Mouse (Mus musculus): Measurements from ENCODE around the gene Banp. TPM values are rescaled to one million over a fixed set of nuclear protein-coding genes. Genes with fewer than 3 reads are reported as not detected.

Banp gene
- polyA plus RNA-seq, 1 experiment from 2014 or later = 25.4 TPM

DNA sequence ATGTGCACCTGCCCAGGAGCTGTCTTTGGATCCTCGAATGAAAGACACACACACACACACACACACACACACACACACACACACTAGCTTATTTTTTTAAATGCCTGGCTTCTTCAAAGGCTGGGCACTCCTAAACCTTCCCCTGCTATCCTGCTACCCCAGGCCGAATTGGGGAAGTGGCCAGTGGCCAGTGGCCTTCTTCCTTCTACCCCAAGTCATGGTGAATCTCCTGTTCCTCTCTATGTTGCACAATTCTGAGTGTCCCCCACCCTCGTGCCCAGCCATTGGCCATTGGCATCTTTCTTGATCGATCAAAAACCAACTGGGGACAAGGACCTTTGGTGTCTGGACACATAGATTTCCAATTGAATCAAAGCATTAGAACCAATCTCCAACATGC, 19.5 kb upstream of the Banp start:
- Histone ChIP-seq H3K4me1 (0 out of 2 replicates have a peak, but pooled peaks cover 3% of the 10 kb centered on the region), H3K4me2 (no peak overlapping the region), H3K4me3 (no peak overlapping the region), H3K9ac (no peak overlapping the region), H3K9me3 (replicated peaks) (no peaks in the 10 kb centered on the region), H3K36me3 (no peaks in the 10 kb centered on the region), H3K27ac (no peak overlapping the region), H3K27me3 (replicated peaks) (no peaks in the 10 kb centered on the region)
- ATAC-seq = no peak
- 56% methylated on average over 4 of the region's 4 CpGs for WGBS (ENCODE audit: insufficient replicate concordance)

DNA sequence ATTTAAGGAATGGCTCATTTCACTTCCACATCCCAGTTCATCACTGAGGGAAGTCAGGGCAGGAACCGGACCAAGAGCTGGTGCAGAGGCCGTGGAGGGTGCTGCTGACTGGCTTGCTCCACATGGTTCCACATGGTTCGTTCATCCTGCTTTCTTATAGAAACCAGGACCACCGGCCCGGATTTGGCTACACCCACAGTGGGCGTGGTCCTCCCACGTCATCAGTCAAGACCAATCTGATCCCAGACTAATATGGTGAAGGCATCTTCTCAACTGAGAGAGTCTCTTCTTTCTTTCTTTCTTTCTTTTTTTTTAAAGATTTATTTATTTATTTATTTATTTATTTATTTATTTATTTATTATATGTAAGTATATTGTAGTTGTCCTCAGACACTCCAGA, 18.0 kb upstream of the Banp start:
- Histone ChIP-seq H3K9ac (no peak overlapping the region), H3K27ac (no peak overlapping the region), H3K27me3 (replicated peaks) (peaks cover 4% of the 10 kb centered on the region; the same call in 1 of the 2 replicates), H3K4me1 (0 out of 2 replicates have a peak, but pooled peaks cover 3% of the 10 kb centered on the region), H3K4me3 (no peak overlapping the region), H3K36me3 (no peaks in the 10 kb centered on the region), H3K9me3 (replicated peaks) (no peaks in the 10 kb centered on the region), H3K4me2 (no peak overlapping the region)
- no peak for ATAC-seq
- 68% methylated on average over 7 of the region's 7 CpGs for WGBS (ENCODE audit: insufficient replicate concordance)

DNA sequence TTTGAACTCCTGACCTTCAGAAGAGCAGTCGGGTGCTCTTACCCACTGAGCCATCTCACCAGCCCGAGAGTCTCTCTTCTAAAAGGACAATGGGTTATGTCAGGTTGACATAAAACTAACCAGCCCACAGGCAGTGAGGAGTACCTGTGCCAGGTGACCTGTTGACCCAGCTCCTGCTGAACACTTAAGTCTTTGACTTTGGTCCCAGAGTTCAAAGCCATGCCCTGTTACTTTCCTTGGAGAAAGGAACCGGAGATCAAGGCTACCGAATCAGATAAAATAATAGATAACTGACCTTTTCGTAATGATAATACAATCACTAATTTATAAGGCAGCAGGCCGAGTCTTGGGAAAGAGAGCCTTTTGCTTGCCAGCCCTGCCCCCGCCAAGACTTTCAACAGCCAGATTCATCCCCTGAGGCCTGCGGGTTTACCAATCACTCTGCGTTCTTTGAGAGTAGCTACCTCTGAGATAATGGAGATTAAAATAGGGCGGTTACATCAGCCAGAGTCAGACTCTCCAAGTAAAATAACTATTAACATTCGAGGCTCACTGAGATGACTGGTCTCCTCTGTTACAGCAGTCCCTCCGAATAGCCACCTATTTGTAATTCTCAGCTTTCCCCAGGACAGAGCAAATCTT, 17.4 kb upstream of the Banp start:
- 68% methylated on average over 12 of the region's 12 CpGs for WGBS (ENCODE audit: insufficient replicate concordance)
- Histone ChIP-seq H3K4me2 (no peak overlapping the region), H3K27ac (no peak overlapping the region), H3K27me3 (replicated peaks) (peaks cover 7% of the 10 kb centered on the region; the same call in 1 of the 2 replicates), H3K4me3 (no peak overlapping the region), H3K4me1 (0 out of 2 replicates have a peak, but pooled peaks cover 3% of the 10 kb centered on the region), H3K36me3 (no peaks in the 10 kb centered on the region), H3K9me3 (replicated peaks) (no peaks in the 10 kb centered on the region), H3K9ac (no peak overlapping the region)
- no peak for ATAC-seq

DNA sequence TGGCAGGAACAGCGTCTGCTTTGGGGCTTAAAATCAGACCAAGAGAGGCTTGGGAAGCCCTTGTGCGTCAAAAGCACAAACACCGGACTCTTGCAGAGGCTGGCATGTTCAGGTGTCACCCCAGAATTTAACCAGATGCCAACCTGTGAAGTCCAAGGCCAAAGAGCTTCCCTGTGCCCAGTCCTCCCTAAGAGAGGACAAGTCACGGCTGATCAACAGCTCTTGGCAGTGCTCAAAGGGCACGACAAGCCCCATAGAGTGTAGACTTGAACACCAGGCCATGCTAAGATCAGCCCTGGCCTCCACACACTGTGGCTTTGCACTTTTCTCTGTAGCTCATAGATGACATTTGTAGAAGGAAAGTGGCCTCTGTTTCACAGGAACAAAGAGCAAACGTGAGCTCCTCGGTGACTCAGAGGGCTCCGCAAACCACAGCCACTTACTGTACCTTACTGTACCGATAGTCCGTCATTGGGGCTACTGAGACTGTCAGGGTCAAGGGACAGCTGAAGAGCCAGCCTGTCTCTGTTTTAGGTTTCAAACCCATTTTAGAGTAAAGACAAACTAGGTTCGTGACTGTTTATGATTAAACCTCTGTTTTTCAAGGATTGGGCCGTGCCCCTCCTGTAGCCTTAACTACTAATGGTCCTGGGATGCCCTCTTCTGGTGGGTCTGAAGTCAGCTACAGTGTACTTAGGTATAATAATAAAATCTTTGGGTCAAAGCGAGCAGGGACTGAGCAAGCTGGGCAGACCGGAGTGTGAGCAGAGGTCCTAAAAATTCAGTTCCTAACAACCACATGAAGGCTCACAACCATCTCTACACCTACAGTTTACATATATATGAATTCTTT, 16.7 kb upstream of the Banp start:
- H3K4me2 ChIP-seq = no peak overlapping the region
- ATAC-seq = no peak
- WGBS (ENCODE audit: insufficient replicate concordance) = 70% methylated on average over 14 of the region's 14 CpGs
- H3K9ac ChIP-seq = no peak overlapping the region
- H3K4me3 ChIP-seq = no peak overlapping the region
- peaks cover 7% of the 10 kb centered on the region; the same call in 1 of the 2 replicates for H3K27me3 ChIP-seq (replicated peaks)
- 0 out of 2 replicates have a peak, but pooled peaks cover 3% of the 10 kb centered on the region for H3K4me1 ChIP-seq
- H3K27ac ChIP-seq = no peak overlapping the region
- H3K9me3 ChIP-seq (replicated peaks) = no peaks in the 10 kb centered on the region
- no peaks in the 10 kb centered on the region for H3K36me3 ChIP-seq

DNA sequence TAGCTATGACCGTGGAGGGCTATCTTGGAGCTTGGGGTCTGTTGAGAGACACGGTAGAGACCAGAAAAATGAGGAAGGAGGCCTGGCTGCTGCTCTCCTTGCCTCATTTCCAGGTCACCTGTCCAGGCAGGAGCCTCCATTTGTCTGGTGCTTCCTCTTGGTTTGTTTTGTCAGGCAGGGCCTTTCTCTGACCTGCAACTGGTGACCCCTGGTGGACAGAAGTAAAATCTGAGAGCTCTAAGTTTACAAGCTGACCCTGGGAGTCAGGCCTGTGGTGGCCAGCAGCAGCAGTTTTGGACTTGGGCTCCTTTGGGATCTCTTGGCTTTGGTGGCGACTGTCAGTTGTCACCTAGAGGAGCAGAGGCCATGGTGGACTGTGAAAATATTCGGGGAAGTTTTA, 15.0 kb upstream of the Banp start:
- Histone ChIP-seq H3K27me3 (replicated peaks) (peaks cover 10% of the 10 kb centered on the region; the same call in 1 of the 2 replicates), H3K27ac (no peak overlapping the region), H3K4me3 (no peak overlapping the region), H3K36me3 (no peaks in the 10 kb centered on the region), H3K9me3 (replicated peaks) (no peaks in the 10 kb centered on the region), H3K4me2 (no peak overlapping the region), H3K4me1 (0 out of 2 replicates have a peak, but pooled peaks cover 3% of the 10 kb centered on the region), H3K9ac (no peak overlapping the region)
- ATAC-seq = no peak
- 29% methylated on average over 4 of the region's 4 CpGs for WGBS (ENCODE audit: insufficient replicate concordance)

DNA sequence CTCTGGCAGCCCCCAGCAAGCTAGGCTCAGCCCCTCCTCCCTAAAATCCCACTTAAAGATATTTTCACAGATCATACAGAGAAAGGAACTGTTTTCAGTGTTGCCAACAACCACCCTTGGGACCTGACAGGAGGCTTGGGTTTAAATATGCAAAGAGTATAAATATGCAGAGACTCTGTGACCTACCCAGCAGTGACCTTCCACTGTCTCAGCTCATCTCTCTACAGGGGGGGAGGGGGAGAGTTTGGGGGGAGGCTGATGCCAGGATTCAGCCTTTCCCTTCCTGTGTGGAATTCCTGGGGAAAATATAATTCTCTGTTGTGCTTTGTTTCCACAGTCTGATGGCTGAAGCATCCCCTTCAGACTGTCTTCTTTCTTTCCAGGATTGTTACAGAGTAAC, 14.6 kb upstream of the Banp start:
- H3K27ac ChIP-seq = no peak overlapping the region

DNA sequence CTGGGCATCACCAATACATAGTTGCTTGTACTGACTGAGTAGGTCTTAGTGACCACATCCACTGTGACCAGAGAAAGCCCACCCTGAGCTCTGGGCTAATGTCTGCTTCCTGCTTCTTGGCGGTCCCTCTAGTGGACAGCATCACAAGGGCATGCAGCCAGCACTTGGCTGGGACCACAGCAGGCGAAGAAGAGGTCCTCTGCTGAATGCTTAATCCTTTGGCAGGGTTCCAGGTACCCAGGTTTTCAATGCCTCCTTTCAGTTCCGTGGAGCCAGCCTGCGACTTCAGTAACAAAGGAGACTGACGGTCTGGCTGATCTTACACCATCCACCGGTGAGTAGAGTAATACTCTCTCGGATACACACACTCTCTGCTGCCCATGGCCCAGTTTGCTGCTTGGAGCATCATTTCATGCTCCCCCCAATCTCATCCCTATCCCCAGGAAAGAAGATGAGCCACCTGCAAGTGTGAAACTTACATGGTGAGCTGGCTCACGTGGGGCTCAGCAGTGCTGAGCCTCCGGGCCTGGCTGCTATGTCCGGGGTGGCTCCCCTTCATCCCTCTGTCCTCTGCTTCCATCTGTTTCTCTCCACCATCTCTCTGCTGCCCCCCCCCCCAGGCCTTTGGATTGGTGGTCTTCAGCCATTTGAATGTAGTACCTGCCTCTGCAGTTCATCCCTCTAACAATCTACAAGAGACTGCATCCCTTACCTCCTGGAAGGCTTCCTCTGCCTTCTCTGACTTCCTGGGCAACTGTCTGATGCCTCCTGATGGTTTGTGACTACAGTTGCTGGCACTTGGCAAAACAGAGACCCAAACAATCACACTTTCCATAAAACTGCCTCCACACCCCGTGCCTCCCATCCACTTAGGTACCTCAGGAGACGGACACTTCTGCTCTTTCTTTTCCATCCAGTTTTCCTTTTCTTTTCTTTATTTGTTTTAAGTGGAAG, 13.9 kb upstream of the Banp start:
- no peak for ATAC-seq
- H3K9me3 ChIP-seq (replicated peaks) = no peaks in the 10 kb centered on the region
- H3K4me1 ChIP-seq = 0 out of 2 replicates have a peak, but pooled peaks cover 3% of the 10 kb centered on the region
- H3K27me3 ChIP-seq (replicated peaks) = peaks cover 16% of the 10 kb centered on the region; the same call in 1 of the 2 replicates
- H3K27ac ChIP-seq = no peak overlapping the region
- H3K36me3 ChIP-seq = no peaks in the 10 kb centered on the region
- no peak overlapping the region for H3K9ac ChIP-seq
- no peak overlapping the region for H3K4me2 ChIP-seq
- no peak overlapping the region for H3K4me3 ChIP-seq
- WGBS (ENCODE audit: insufficient replicate concordance) = 47% methylated on average over 12 of the region's 12 CpGs

More for the DNA sequence above, 14.6 kb upstream of the Banp start:
- H3K4me3 ChIP-seq = no peak overlapping the region
- H3K4me1 ChIP-seq = 0 out of 2 replicates have a peak, but pooled peaks cover 3% of the 10 kb centered on the region
- H3K9ac ChIP-seq = no peak overlapping the region
- no peak for ATAC-seq
- peaks cover 12% of the 10 kb centered on the region; the same call in 1 of the 2 replicates for H3K27me3 ChIP-seq (replicated peaks)
- no peak overlapping the region for H3K4me2 ChIP-seq
- H3K9me3 ChIP-seq (replicated peaks) = no peaks in the 10 kb centered on the region
- H3K36me3 ChIP-seq = no peaks in the 10 kb centered on the region

DNA sequence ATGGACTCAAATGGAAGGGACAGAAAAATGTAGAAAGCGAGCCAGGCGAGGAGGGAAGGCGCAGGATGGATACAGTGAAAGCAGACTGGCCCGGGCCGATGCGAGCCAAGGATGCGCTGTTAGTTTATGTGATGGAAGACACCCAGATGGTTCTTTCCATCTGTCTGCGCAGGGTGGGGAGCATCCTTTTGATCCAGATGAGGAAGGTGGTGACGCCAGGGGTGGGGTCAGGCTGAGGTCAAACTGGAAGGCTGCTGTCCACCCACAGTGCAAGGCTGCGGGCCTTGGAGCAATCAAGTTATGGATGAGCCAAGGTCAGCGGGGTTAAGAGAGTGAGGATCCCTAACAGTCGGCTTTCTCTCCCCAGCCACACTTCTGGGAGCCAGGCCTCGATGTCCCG, 13.2 kb upstream of the Banp start:
- H3K9ac ChIP-seq = no peak overlapping the region
- no peak overlapping the region for H3K27ac ChIP-seq
- no peak overlapping the region for H3K4me3 ChIP-seq
- peaks cover 24% of the 10 kb centered on the region; the same call in 1 of the 2 replicates for H3K27me3 ChIP-seq (replicated peaks)
- ATAC-seq = no peak
- H3K4me2 ChIP-seq = no peak overlapping the region
- 67% methylated on average over 14 of the region's 14 CpGs for WGBS (ENCODE audit: insufficient replicate concordance)
- no peaks in the 10 kb centered on the region for H3K9me3 ChIP-seq (replicated peaks)
- H3K4me1 ChIP-seq = 0 out of 2 replicates have a peak, but pooled peaks cover 3% of the 10 kb centered on the region
- no peaks in the 10 kb centered on the region for H3K36me3 ChIP-seq

DNA sequence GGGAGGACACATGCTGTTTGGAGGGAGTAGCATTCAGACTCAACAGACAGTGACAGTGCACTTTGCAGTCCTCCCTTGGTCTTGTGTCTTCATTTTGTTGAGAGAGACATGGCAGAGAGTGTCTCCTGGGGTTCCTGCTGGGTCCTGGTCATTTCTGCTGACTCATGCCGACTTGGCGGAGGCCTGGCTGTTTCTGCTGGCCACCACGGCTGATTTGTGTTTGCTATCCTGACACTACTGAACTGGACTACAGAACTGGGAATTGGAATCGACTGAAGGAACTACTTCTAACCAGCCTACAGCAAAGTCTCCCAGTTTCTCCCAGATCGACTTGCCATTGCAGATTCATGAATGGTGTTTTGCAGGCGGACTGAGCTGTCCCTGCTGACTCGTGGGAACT, 10.8 kb upstream of the Banp start:
- no peaks in the 10 kb centered on the region for H3K9me3 ChIP-seq (replicated peaks)
- no peak for ATAC-seq
- 0 out of 2 replicates have a peak, but pooled peaks cover 3% of the 10 kb centered on the region for H3K4me1 ChIP-seq
- no peak overlapping the region for H3K9ac ChIP-seq
- 65% methylated on average over 7 of the region's 7 CpGs for WGBS (ENCODE audit: insufficient replicate concordance)
- no peak overlapping the region for H3K4me3 ChIP-seq
- H3K27me3 ChIP-seq (replicated peaks) = peaks cover 34% of the 10 kb centered on the region
- H3K4me2 ChIP-seq = no peak overlapping the region
- H3K36me3 ChIP-seq = no peaks in the 10 kb centered on the region
- H3K27ac ChIP-seq = no peak overlapping the region

DNA sequence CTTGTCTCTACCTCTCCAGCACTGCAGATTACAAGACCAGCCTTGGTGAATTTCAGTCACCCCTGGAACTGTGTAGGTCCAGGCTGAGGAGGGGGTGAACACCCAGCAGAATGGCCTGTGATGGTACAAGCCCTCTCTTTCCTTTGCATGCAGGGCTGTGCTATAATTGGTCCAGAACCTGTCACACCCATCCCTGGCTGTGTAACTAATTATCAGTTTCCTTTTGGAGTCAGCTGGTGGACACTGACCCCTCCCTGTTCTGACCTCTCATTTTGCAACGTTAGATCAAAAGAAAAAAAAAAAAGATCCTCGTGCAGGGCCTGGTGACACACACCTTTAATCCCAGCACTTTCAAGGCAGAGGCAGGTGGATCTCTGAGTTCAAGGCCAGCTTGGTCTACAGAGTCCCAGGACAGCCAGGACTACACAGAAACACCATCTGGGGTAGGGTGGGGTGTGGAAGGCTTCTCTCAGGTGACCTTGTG, 6.5 kb upstream of the Banp start:
- H3K4me2 ChIP-seq = no peak overlapping the region

DNA sequence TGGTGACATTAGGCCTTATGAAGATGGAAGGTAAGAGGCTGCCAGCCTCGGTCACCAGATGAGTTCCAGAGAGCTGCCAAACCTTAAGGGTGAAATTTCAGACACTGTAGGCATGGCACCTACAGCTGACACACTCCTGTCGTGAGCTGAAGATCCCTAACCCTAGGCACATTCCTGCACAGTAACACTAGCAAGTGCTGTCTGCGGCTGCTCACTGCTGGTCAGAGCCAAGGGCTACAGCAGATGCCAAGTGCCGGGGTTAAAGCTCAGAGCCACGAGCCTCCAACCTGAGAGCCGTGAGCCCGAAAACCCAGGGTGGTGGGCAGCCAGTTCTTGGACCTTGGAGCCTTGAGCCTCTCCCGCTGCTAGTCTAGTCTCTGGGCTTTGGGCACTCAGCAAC, 5.8 kb upstream of the Banp start:
- Histone ChIP-seq H3K9ac (no peak overlapping the region), H3K27ac (no peak overlapping the region), H3K9me3 (replicated peaks) (no peaks in the 10 kb centered on the region), H3K36me3 (no peaks in the 10 kb centered on the region), H3K4me1 (peaks cover 27% of the 10 kb centered on the region), H3K4me3 (no peak overlapping the region), H3K4me2 (no peak overlapping the region), H3K27me3 (replicated peaks) (peaks cover 34% of the 10 kb centered on the region)
- WGBS (ENCODE audit: insufficient replicate concordance) = 73% methylated on average over 8 of the region's 8 CpGs
- no peak for ATAC-seq

More for the DNA sequence above, 6.5 kb upstream of the Banp start:
- Histone ChIP-seq H3K4me3 (no peak overlapping the region), H3K27me3 (replicated peaks) (peaks cover 34% of the 10 kb centered on the region), H3K36me3 (no peaks in the 10 kb centered on the region), H3K4me1 (peaks cover 21% of the 10 kb centered on the region), H3K27ac (no peak overlapping the region), H3K9ac (no peak overlapping the region), H3K9me3 (replicated peaks) (no peaks in the 10 kb centered on the region)
- 22% methylated on average over 2 of the region's 2 CpGs for WGBS (ENCODE audit: insufficient replicate concordance)
- ATAC-seq = no peak
